Mouse (Mus musculus) urinary bladder, postnatal 4 days (tissue): ENCODE measurements around the gene Ttk.

Experiments used
- DNase-seq, 2 experiments: peaks; one replicate each; pipeline ENCODE4 v3.0.0; 2021 to 2022; ENCODE audit warnings: low spot score in 2 of 2

The Ttk gene

GRCm38 (mm10) chr9:83893767-83894330, 59.4 kb downstream of the Ttk start:
- DNase-seq = no peak

- no peak for DNase-seq
These were observed 67.6 kb downstream of the Ttk start for GRCm38 (mm10) chr9:83902086-83902485.

GRCm38 (mm10) chr9:83905820-83906219, 71.3 kb downstream of the Ttk start:
- no peak for DNase-seq

GRCm38 (mm10) chr9:83907017-83907416, 72.5 kb downstream of the Ttk start:
- DNase-seq = no peak

- no peak for DNase-seq
These were observed 75.3 kb downstream of the Ttk start for GRCm38 (mm10) chr9:83909836-83910235.

GRCm38 (mm10) chr9:83910926-83911325, 76.4 kb downstream of the Ttk start:
- no peak for DNase-seq
